Mouse (Mus musculus) stomach, embryonic 14.5 days (tissue): ENCODE measurements around the gene Phc1. TPM values are rescaled to one million over a fixed set of nuclear protein-coding genes. Genes with fewer than 3 reads are reported as not detected.

Experiments used
- ATAC-seq: fragments of 200-750 bp; cut with Nextera tagmentation; 2 replicates; pipeline ENCODE4 v1.8.0; 2017; ENCODE audit warnings: low read depth, moderate TSS enrichment; ENCODE audit not compliant: insufficient number of reproducible peaks, insufficient read depth, low FRiP score
- H3K27ac ChIP-seq: fragments of 300-500 bp; sonication (generic); 2 replicates; pipeline ENCODE4 v1.5.1; 2014; ENCODE audit warnings: mild to moderate bottlenecking, low read length, moderate library complexity, mixed read lengths
- H3K27me3 ChIP-seq: fragments of 300-500 bp; sonication (generic); 2 replicates; pipeline ENCODE4 v1.6.1; 2014; ENCODE audit warnings: low read length, control low read depth, mixed read lengths; ENCODE audit not compliant: control insufficient read depth, insufficient read depth
- H3K36me3 ChIP-seq: fragments of 300-500 bp; sonication (generic); 2 replicates; pipeline ENCODE4 v1.6.1; 2014; ENCODE audit warnings: mild to moderate bottlenecking, control low read depth, low read length, moderate library complexity, mixed read lengths; ENCODE audit not compliant: control insufficient read depth, insufficient read depth
- H3K4me1 ChIP-seq: fragments of 300-500 bp; sonication (generic); 2 replicates; pipeline ENCODE4 v1.6.1; 2014; ENCODE audit warnings: low read length, control low read depth, mixed read lengths; ENCODE audit not compliant: control insufficient read depth, insufficient read depth
- H3K4me2 ChIP-seq: fragments of 300-500 bp; sonication (generic); replicated peaks from 2 replicates; pipeline ENCODE4 v1.6.1; 2014; ENCODE audit warnings: low read depth, low read length, control low read depth
- H3K4me3 ChIP-seq: fragments of 300-500 bp; sonication (generic); 2 replicates; pipeline ENCODE4 v1.5.1; 2014; ENCODE audit warnings: low read depth, low read length, control low read depth
- H3K9ac ChIP-seq: fragments of 300-500 bp; sonication (generic); replicated peaks from 2 replicates; pipeline ENCODE4 v1.6.1; 2014; ENCODE audit warnings: low read depth, mild to moderate bottlenecking, control low read depth, low read length, moderate library complexity, mixed read lengths
- H3K9me3 ChIP-seq: fragments of 300-500 bp; sonication (generic); 2 replicates; pipeline ENCODE4 v1.6.1; 2016; ENCODE audit warnings: low read depth, low read length, control low read depth; ENCODE audit not compliant: control insufficient read depth
- WGBS: fragments of 180-500 bp; shearing (Covaris S2); extraction: QIAGEN DNeasy Blood & Tissue Kit; methylation state at CpG from one replicate; pipeline ENCODE4 v1.1.7; 2014; 5-methylcytosine and 5-hydroxymethylcytosine counted together
- polyA plus RNA-seq: library from polyadenylated mRNA; unstranded; fragments of >200 nt; fragmentation: Nextera tagmentation; extraction: Ambion mirVana; gene quantifications from 2 replicates; pipeline ENCODE4 v1.2.1, GENCODE M21; 2014

The Phc1 gene
- polyA plus RNA-seq, 1 experiment from 2014 or later = 23.4 TPM

DNA sequence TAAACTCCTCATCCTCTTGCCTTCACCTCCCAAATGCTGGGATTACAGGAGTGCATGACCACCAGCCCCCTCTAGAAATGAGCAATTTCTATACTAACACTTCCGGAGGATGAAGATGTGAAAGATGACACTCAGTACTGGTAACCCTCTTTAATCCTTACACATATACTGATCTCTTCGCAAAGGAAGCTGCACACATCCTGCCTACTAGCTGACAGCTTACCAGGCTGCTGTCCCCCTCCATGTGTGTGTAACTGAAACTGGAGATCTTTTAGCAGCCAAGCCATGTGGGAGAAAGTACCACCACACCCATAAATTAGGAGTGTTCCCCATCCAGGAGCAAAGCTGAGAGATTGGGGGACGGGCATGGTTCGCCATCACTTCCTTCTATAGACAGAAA, 71.2 kb downstream of the Phc1 start:
- WGBS = 73% methylated on average over 4 of the region's 4 CpGs
- no peak overlapping the region for H3K4me3 ChIP-seq
- H3K4me1 ChIP-seq = no peaks in the 10 kb centered on the region
- ATAC-seq = no peak
- no peak overlapping the region for H3K4me2 ChIP-seq
- H3K9me3 ChIP-seq = no peaks in the 10 kb centered on the region
- no peak overlapping the region for H3K9ac ChIP-seq
- no peak overlapping the region for H3K27ac ChIP-seq
- no peaks in the 10 kb centered on the region for H3K36me3 ChIP-seq
- no peaks in the 10 kb centered on the region for H3K27me3 ChIP-seq

GRCm38 (mm10) chr6:122268561-122268960, 71.8 kb downstream of the Phc1 start:
- 48% methylated on average over 3 of the region's 3 CpGs for WGBS
- Histone ChIP-seq H3K4me3 (no peak overlapping the region), H3K9me3 (no peaks in the 10 kb centered on the region), H3K27me3 (no peaks in the 10 kb centered on the region), H3K36me3 (no peaks in the 10 kb centered on the region), H3K27ac (no peak overlapping the region), H3K4me2 (no peak overlapping the region), H3K9ac (no peak overlapping the region), H3K4me1 (no peaks in the 10 kb centered on the region)
- no peak for ATAC-seq

Other genes with a start within 250 kb of the Phc1 start
- gene Klrg1, start 57.7 kb downstream of the Phc1 start, polyA plus RNA-seq = not detected in 2 replicates
- 108 and 118 TPM in 2 replicates for gene M6pr, start 31.8 kb downstream of the Phc1 start, polyA plus RNA-seq
- 22.9 and 24.1 TPM in 2 replicates for gene Rimklb, start 158.2 kb upstream of the Phc1 start, polyA plus RNA-seq
- 20.5 and 21.1 TPM in 2 replicates for gene Mfap5, start 165.3 kb upstream of the Phc1 start, polyA plus RNA-seq
- gene Aicda, start 213.2 kb upstream of the Phc1 start, polyA plus RNA-seq = not detected in 2 replicates